Mouse (Mus musculus) kidney, adult 2 months (tissue): ENCODE measurements at regions not wholly inside any gene's neighbourhood (a gene's known extent, or its start where the extent isn't known, plus 50 kb on each side); places are given as distances from the start of the nearest gene placed in this dataset.

Experiments
- CTCF ChIP-seq: fragments of 200-500 bp; conservative IDR thresholded peaks from 2 replicates; pipeline ENCODE4 v1.5.1; 2011; ENCODE audit warnings: low read depth, mild to moderate bottlenecking, control low read depth, low read length, moderate library complexity, mixed read lengths; ENCODE audit not compliant: insufficient read depth, insufficient read length
- POLR2A ChIP-seq: fragments of 200-500 bp; IDR thresholded peaks from one replicate; pipeline ENCODE4 v1.6.1; 2011; ENCODE audit warnings: low read depth, low read length, control low read depth

GRCm38 (mm10) chr5:77546001-77546620 is 138.3 kb upstream of the Igfbp7 start:
- TF ChIP-seq POLR2A: no peak
- no peak for TF ChIP-seq CTCF
